ENCODE assay signal across 8 mouse cellular contexts in the genomic region with DNA sequence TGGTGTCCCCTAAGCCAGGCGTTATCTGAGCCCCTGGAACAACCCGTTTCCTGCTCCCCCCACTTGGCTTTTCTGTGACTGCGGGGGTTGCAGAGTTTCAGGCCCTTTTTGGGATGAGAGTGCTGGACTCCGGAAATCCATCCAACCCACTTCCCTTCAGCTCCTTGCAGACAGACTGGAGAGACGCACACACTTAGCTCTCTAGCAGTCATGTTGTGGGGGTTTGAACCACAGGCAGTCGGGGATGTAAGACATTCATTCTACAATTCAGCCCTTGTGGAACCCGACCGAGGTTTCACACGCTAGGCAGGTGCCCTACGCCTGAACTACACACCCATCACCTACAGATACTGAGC. TPM values are rescaled to one million over a fixed set of nuclear protein-coding genes. Genes with fewer than 3 reads are reported as not detected.
A peak's percentile ranks its signal among the peaks of the same experiment; 100 is the strongest.
DNase-seq lines count a peak whose midpoint lies in the region; ATAC-seq and TF ChIP-seq lines count a peak whose summit lies in the region.

No protein-coding gene starts in this region.

- intact Hi-C loops in left cerebral cortex, adult 2 months (cut with DNase I), result loop anchor here (2.0 to 5.0 kb wide), 2 partner anchors 45 to 304 kb away; partner anchors contain the start of genes Asf1b, Dnajb1 and Gm10644
- intact Hi-C loops in left cerebral cortex, postnatal 10 days (cut with DNase I), result no loop called here

- H3K27me3 ChIP-seq in embryonic facial prominence, embryonic 11.5 days (ENCODE audit: control insufficient read depth, insufficient read depth, low read length), result no peaks in the 10 kb centered on the region
- no peaks in the 10 kb centered on the region for H3K27me3 ChIP-seq in hindbrain, embryonic 16.5 days (replicated peaks; ENCODE audit: control insufficient read depth, insufficient read depth, low read length)
- no peaks in the 10 kb centered on the region for H3K27me3 ChIP-seq in midbrain, postnatal 0 days (ENCODE audit: insufficient read depth, low read length)

- peak overlapping the region; percentile 89 for H3K27ac ChIP-seq in left cerebral cortex, adult 2 months
- peak overlapping the region; percentile 8; the same call in 1 of the 2 replicates for H3K27ac ChIP-seq in embryonic facial prominence, embryonic 11.5 days (replicated peaks; ENCODE audit: low read depth, low read length)
- H3K27ac ChIP-seq in hindbrain, embryonic 16.5 days (ENCODE audit: low read depth, low read length), result peak overlapping the region; percentile 25; the same call in 1 of the 2 replicates
- no peak overlapping the region for H3K27ac ChIP-seq in midbrain, postnatal 0 days (ENCODE audit: low read depth, low read length)

- peaks cover 9% of the 10 kb centered on the region for H3K4me1 ChIP-seq in embryonic facial prominence, embryonic 11.5 days (ENCODE audit: control insufficient read depth, insufficient read depth, low read length)
- H3K4me1 ChIP-seq in hindbrain, embryonic 16.5 days (ENCODE audit: control insufficient read depth, insufficient read depth, low read depth, low read length), result peaks cover 17% of the 10 kb centered on the region
- H3K4me1 ChIP-seq in midbrain, postnatal 0 days (ENCODE audit: insufficient read depth, low read length), result peaks cover 9% of the 10 kb centered on the region; the same call in 1 of the 2 replicates

- no peaks in the 10 kb centered on the region for H3K9me3 ChIP-seq in embryonic facial prominence, embryonic 11.5 days (replicated peaks; ENCODE audit: control insufficient read depth, low read length)
- H3K9me3 ChIP-seq in hindbrain, embryonic 16.5 days (ENCODE audit: control insufficient read depth, low read length), result no peaks in the 10 kb centered on the region
- no peaks in the 10 kb centered on the region for H3K9me3 ChIP-seq in midbrain, postnatal 0 days (ENCODE audit: low read length)

- H3K4me2 ChIP-seq in embryonic facial prominence, embryonic 11.5 days (ENCODE audit: low read depth, low read length), result peak overlapping the region; percentile 92
- H3K4me2 ChIP-seq in hindbrain, embryonic 16.5 days (ENCODE audit: low read length), result peak overlapping the region; percentile 80
- peak overlapping the region; percentile 93 for H3K4me2 ChIP-seq in midbrain, postnatal 0 days (ENCODE audit: low read depth, low read length, poor library complexity, severe bottlenecking)

- peak overlapping the region; percentile 83 for H3K9ac ChIP-seq in embryonic facial prominence, embryonic 11.5 days (replicated peaks; ENCODE audit: low read length)
- H3K9ac ChIP-seq in hindbrain, embryonic 16.5 days (ENCODE audit: low read depth, low read length), result peak overlapping the region; percentile 89
- peak overlapping the region; percentile 83 for H3K9ac ChIP-seq in midbrain, postnatal 0 days (replicated peaks; ENCODE audit: low read length, poor library complexity, severe bottlenecking)

- no peak for TF ChIP-seq CTCF in left cerebral cortex, adult 2 months (IDR thresholded peaks at IDR 0.05)
- no peak for TF ChIP-seq CTCF in midbrain, postnatal 0 days (IDR thresholded peaks at IDR 0.05)

- ATAC-seq in embryonic facial prominence, embryonic 11.5 days (replicated peaks; ENCODE audit: insufficient number of reproducible peaks, low FRiP score, low TSS enrichment, low read depth), result no peak
- no peak for ATAC-seq in hindbrain, embryonic 16.5 days
- no peak for ATAC-seq in midbrain, postnatal 0 days (ENCODE audit: low FRiP score)

- H3K36me3 ChIP-seq in embryonic facial prominence, embryonic 11.5 days (replicated peaks; ENCODE audit: control insufficient read depth, insufficient read depth, low read depth, low read length), result no peaks in the 10 kb centered on the region; the same call in 1 of the 2 replicates
- H3K36me3 ChIP-seq in hindbrain, embryonic 16.5 days (ENCODE audit: control insufficient read depth, insufficient read depth, low read length), result no peaks in the 10 kb centered on the region
- no peaks in the 10 kb centered on the region for H3K36me3 ChIP-seq in midbrain, postnatal 0 days (ENCODE audit: insufficient read depth, low read length)

- H3K4me3 ChIP-seq in left cerebral cortex, adult 2 months, result peak overlapping the region; percentile 99
- peak overlapping the region; percentile 86 for H3K4me3 ChIP-seq in embryonic facial prominence, embryonic 11.5 days (ENCODE audit: low read depth, low read length)
- peak overlapping the region; percentile 90 for H3K4me3 ChIP-seq in hindbrain, embryonic 16.5 days (ENCODE audit: low read length)
- H3K4me3 ChIP-seq in midbrain, postnatal 0 days (ENCODE audit: low read depth, low read length), result peak overlapping the region; percentile 91

- no peak for DNase-seq in left cerebral cortex, adult 2 months (ENCODE audit: extremely low spot score in 1 of 2, low spot score in 2 of 2)
- DNase-seq in left cerebral cortex, postnatal 10 days (ENCODE audit: extremely low spot score in 1 of 2, low spot score in 2 of 2), result no peak
- no peak for DNase-seq in embryonic facial prominence, embryonic 11.5 days (ENCODE audit: low spot score)
- no peak for DNase-seq in midbrain, postnatal 0 days (ENCODE audit: low spot score)
- no peak for DNase-seq in cerebellum, adult 9-11 months
- DNase-seq in adrenal gland, postnatal 36 days, result no peak
- no peak for DNase-seq in frontal cortex, postnatal 25 days (ENCODE audit: low spot score in 2 of 2)

- 41% methylated on average over 10 of the region's 10 CpGs for WGBS in embryonic facial prominence, embryonic 11.5 days
- 48% methylated on average over 10 of the region's 10 CpGs for WGBS in hindbrain, embryonic 16.5 days
- WGBS in midbrain, postnatal 0 days, result 55% methylated on average over 10 of the region's 10 CpGs

RNA-seq across cellular contexts. Expression of gene Gipc1, which starts 1.2 kb away (rescaled TPM):
- total RNA-seq in left cerebral cortex, adult 2 months (2021), result 10 to 100 TPM; 84.6 to 88.2 TPM
- total RNA-seq in left cerebral cortex, postnatal 10 days (2021), result 10 to 100 TPM; 84.0 to 86.7 TPM
- 169 and 177 TPM in 2 replicates for polyA plus RNA-seq in embryonic facial prominence, embryonic 11.5 days (2014; fragmentation: Nextera tagmentation; extraction: Ambion mirVana)
- 135 TPM in 2 replicates for polyA plus RNA-seq in hindbrain, embryonic 16.5 days (2015; fragmentation: Nextera tagmentation; extraction: Ambion mirVana)
- 72.3 and 74.2 TPM in 2 replicates for total RNA-seq in midbrain, postnatal 0 days (2014; rRNA removed)
- 108 and 111 TPM in 2 replicates for polyA plus RNA-seq in midbrain, postnatal 0 days (2015; fragmentation: Nextera tagmentation; extraction: Ambion mirVana)
- total RNA-seq in adrenal gland, postnatal 36 days (2021), result 10 to 100 TPM; 37.8 to 44.0 TPM

RNA-seq across cellular contexts. Expression of gene Ptger1, which starts 12.8 kb away (rescaled TPM):
- total RNA-seq in left cerebral cortex, adult 2 months (2021), result 1 to 10 TPM in 1 of 2 experiments, under 1 TPM in 1; 0.95 to 2.2 TPM
- total RNA-seq in left cerebral cortex, postnatal 10 days (2021), result under 1 TPM; 0.71 to 0.77 TPM
- polyA plus RNA-seq in embryonic facial prominence, embryonic 11.5 days (2014; fragmentation: Nextera tagmentation; extraction: Ambion mirVana), result 0.27 and 1.9 TPM in 2 replicates
- 0.61 and 0.87 TPM in 2 replicates for polyA plus RNA-seq in hindbrain, embryonic 16.5 days (2015; fragmentation: Nextera tagmentation; extraction: Ambion mirVana)
- total RNA-seq in midbrain, postnatal 0 days (2014; rRNA removed), result 0.55 and 0.85 TPM in 2 replicates
- polyA plus RNA-seq in midbrain, postnatal 0 days (2015; fragmentation: Nextera tagmentation; extraction: Ambion mirVana), result 0.27 and 0.36 TPM in 2 replicates
- total RNA-seq in adrenal gland, postnatal 36 days (2021), result 1 to 10 TPM in 1 of 2 experiments, under 1 TPM in 1; 0.63 to 2.2 TPM

RNA-seq across cellular contexts. Expression of gene Pkn1, which starts 45.3 kb away (rescaled TPM):
- total RNA-seq in left cerebral cortex, adult 2 months (2021), result 10 to 100 TPM; 60.9 to 65.6 TPM
- 10 to 100 TPM; 73.1 to 75.9 TPM for total RNA-seq in left cerebral cortex, postnatal 10 days (2021)
- 20.6 and 21.5 TPM in 2 replicates for polyA plus RNA-seq in embryonic facial prominence, embryonic 11.5 days (2014; fragmentation: Nextera tagmentation; extraction: Ambion mirVana)
- 21.2 and 24.6 TPM in 2 replicates for polyA plus RNA-seq in hindbrain, embryonic 16.5 days (2015; fragmentation: Nextera tagmentation; extraction: Ambion mirVana)
- 63.9 and 71.2 TPM in 2 replicates for total RNA-seq in midbrain, postnatal 0 days (2014; rRNA removed)
- polyA plus RNA-seq in midbrain, postnatal 0 days (2015; fragmentation: Nextera tagmentation; extraction: Ambion mirVana), result 21.3 and 21.7 TPM in 2 replicates
- 100 to 1,000 TPM in 1 of 2 experiments, 10 to 100 TPM in 1; 98.0 to 123 TPM for total RNA-seq in adrenal gland, postnatal 36 days (2021)

RNA-seq across cellular contexts. Expression of gene Dnajb1, which starts 45.6 kb away (rescaled TPM):
- total RNA-seq in left cerebral cortex, adult 2 months (2021), result 10 to 100 TPM; 50.1 to 71.0 TPM
- 10 to 100 TPM; 35.9 to 36.3 TPM for total RNA-seq in left cerebral cortex, postnatal 10 days (2021)
- 54.4 and 61.4 TPM in 2 replicates for polyA plus RNA-seq in embryonic facial prominence, embryonic 11.5 days (2014; fragmentation: Nextera tagmentation; extraction: Ambion mirVana)
- polyA plus RNA-seq in hindbrain, embryonic 16.5 days (2015; fragmentation: Nextera tagmentation; extraction: Ambion mirVana), result 60.8 and 61.8 TPM in 2 replicates
- 41.0 and 43.3 TPM in 2 replicates for total RNA-seq in midbrain, postnatal 0 days (2014; rRNA removed)
- 60.3 and 72.4 TPM in 2 replicates for polyA plus RNA-seq in midbrain, postnatal 0 days (2015; fragmentation: Nextera tagmentation; extraction: Ambion mirVana)
- 10 to 100 TPM; 38.5 to 57.2 TPM for total RNA-seq in adrenal gland, postnatal 36 days (2021)

RNA-seq across cellular contexts. Expression of gene Tecr, which starts 45.9 kb away (rescaled TPM):
- 100 to 1,000 TPM; 572 to 605 TPM for total RNA-seq in left cerebral cortex, adult 2 months (2021)
- 100 to 1,000 TPM; 642 to 649 TPM for total RNA-seq in left cerebral cortex, postnatal 10 days (2021)
- 667 and 692 TPM in 2 replicates for polyA plus RNA-seq in embryonic facial prominence, embryonic 11.5 days (2014; fragmentation: Nextera tagmentation; extraction: Ambion mirVana)
- 1,512 and 1,598 TPM in 2 replicates for polyA plus RNA-seq in hindbrain, embryonic 16.5 days (2015; fragmentation: Nextera tagmentation; extraction: Ambion mirVana)
- 1,134 and 1,270 TPM in 2 replicates for total RNA-seq in midbrain, postnatal 0 days (2014; rRNA removed)
- polyA plus RNA-seq in midbrain, postnatal 0 days (2015; fragmentation: Nextera tagmentation; extraction: Ambion mirVana), result 1,433 and 1,533 TPM in 2 replicates
- 100 to 1,000 TPM; 450 to 470 TPM for total RNA-seq in adrenal gland, postnatal 36 days (2021)
